Mouse (Mus musculus) c-Kit-positive CD71-positive TER-119-positive erythroid progenitor cells, embryonic 14.5 days (primary cell): ENCODE data around the gene Mapk8ip1.
A peak's percentile ranks its signal among the peaks of the same experiment; 100 is the strongest.

ENCODE experiments used
- DNase-seq: peaks from one replicate; pipeline ENCODE4 v3.0.0-alpha.2; 2013; ENCODE audit warnings: low spot score

Mapk8ip1 gene

GRCm38 (mm10) chr2:92401091-92401561, at the start of gene Mapk8ip1:
Mapk8ip1 (minus strand) TSS chr2:92401263.
- DNase-seq, result no peak

DNA sequence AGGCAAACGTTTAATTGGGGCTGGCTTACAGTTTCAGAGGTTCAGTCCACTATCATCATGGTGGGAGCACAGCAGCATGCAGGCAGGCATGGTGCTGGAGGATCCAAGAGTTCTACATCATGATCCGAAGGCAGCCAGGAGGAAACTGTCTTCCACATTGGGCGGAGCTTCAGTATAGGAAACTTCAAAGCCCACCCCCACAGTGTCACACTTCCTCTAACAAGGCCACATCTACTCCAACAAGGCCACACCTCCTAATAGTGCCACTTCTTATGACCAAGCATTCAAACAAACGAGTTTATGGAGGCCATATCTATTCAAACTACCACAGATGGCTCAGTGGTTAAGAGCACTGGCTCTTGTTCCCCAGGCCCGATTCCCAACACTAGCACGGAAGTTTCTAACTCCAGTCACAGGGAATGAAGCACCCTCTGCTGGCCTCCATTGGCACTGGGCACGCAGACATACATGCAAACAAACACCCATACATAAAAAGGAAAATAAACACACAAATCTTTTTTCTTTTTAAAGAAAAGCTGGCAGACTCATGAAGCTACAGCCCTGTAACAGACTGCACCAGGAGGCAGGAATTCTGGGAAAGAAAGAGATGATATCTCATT, 46.2 kb upstream of the Mapk8ip1 start:
- no peak for DNase-seq

GRCm38 (mm10) chr2:92446656-92447055, 45.6 kb upstream of the Mapk8ip1 start:
- no peak for DNase-seq

DNA sequence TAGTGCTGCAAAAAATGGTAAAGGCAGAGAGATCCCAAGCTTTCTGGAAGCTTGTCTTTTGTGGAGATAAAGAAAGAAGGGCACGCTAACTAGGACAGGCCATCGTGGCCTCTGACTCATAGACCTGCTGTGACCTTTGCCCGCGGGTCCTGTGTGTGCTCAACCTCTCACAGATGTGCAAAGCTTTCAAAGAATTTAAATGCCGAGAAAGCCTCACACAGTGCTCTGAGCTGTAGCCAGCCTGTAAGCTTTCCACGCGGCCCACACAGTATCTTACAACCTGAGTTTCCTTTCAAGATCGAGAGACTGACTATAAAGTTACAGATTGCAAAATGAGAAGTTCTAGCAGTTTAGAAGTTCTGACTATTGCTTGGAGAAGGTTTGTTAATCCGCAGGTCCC, 44.8 kb upstream of the Mapk8ip1 start:
- DNase-seq, result no peak

DNA sequence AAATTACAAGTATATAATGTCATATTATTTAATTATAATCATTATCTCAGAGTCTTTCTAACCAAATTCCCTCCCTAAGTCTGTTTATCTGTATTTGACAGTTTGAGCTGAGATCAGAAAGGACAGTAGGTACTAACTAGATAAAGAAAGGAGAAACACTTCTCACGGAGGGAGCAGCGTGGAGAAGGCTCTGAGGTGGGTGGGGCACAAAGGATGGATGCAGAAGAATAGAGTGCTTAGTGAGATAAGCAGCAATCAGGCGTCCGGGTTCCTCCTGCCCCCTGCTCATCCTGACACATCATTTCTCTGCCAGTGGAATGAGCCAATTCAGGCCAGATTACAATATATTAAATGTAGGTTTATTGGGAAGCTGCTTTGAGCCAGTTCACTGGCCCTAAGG, 43.3 kb upstream of the Mapk8ip1 start:
- DNase-seq, result peak; percentile 70

DNA sequence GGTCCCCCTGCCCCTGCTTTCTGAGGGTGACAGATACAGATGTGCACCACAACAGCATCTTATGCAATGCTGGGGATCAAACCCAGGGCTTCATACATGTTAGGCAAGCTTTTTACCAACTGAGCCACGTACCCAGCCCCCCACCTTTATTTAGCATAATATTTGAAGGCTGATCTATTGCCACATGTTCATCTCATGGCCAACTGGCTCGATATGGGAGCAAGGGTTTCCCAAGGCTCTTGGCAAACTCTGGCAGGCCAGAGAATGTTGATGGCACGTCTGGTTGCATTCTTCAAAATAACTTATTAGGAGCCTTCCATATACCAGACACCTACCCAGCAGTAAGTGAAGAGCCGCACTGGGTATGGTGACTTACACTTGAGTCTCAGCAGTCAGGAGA, 42.2 kb upstream of the Mapk8ip1 start:
- DNase-seq, result no peak

DNA sequence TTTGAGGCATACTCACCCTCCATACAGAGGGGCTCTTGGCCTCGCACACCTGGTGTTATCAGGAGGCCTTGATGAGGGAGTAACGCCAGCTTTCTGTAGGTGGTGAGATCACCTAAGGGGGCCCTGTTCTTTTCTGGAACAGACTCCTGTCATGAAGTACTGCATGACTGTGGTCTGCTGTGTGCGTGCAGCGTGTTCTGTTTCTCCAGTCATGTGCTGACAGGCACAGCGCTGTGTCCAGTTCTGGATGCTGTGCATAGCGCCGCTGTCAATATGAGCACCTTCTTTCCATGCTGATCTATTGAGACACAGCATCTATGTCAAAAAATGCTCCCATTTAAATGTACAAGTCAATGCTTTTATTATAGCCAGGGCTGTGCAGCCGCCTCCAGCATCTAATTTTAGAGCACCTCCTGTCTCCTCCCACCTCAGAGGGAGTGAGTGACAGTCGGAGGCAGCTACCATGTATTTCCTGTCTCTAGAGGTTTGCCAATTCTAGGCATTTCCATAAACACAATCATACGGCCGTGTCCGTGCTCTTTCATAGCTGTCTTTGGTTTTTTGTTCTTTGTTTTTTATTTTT, 41.4 kb upstream of the Mapk8ip1 start:
- no peak for DNase-seq

GRCm38 (mm10) chr2:92440432-92440831, 39.4 kb upstream of the Mapk8ip1 start:
- no peak for DNase-seq

DNA sequence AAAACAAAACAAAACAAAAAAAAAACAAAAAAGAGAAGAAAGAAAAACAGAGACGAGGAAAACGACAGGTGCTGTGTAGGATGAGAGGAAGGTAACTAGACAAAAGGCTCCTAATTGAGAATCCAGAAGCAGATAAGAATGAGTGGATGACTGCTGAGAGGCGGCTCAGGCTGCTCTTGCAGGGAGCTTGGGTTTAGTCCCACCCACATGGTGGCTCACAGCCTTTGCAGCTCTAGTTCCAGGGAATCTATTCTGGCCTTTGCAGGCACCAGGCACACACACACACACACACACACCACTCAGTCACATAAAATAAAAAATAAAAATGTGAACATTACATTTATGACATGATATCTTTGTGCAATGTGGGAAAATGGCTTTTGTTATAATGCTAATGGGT, 37.5 kb upstream of the Mapk8ip1 start:
- no peak for DNase-seq

DNA sequence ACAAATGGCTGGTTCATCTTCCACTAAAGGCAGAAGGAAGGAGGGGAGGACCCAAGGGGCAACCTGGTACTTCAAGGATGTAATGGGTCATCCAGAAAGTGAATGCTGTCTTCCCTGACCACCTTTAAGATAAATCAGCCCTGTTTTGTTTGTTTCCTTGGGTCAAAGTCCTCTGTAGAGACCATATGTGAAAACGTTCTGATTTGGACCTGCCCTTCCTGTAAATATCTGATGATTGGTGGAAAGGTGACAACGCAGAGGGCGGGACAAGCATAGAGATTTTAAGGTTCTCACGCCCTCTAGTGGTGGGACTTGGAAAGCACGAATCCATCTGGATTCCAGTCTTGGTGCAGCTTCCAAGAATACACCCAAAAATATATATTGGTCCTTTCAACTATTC, 36.8 kb upstream of the Mapk8ip1 start:
- peak; percentile 88 for DNase-seq

- DNase-seq, result no peak
These were observed 36.3 kb upstream of the Mapk8ip1 start for GRCm38 (mm10) chr2:92437366-92437765.

- no peak for DNase-seq
These were observed 34.0 kb upstream of the Mapk8ip1 start for GRCm38 (mm10) chr2:92435023-92435422.

- DNase-seq, result no peak
These were observed 33.3 kb upstream of the Mapk8ip1 start for GRCm38 (mm10) chr2:92434375-92434745.

DNA sequence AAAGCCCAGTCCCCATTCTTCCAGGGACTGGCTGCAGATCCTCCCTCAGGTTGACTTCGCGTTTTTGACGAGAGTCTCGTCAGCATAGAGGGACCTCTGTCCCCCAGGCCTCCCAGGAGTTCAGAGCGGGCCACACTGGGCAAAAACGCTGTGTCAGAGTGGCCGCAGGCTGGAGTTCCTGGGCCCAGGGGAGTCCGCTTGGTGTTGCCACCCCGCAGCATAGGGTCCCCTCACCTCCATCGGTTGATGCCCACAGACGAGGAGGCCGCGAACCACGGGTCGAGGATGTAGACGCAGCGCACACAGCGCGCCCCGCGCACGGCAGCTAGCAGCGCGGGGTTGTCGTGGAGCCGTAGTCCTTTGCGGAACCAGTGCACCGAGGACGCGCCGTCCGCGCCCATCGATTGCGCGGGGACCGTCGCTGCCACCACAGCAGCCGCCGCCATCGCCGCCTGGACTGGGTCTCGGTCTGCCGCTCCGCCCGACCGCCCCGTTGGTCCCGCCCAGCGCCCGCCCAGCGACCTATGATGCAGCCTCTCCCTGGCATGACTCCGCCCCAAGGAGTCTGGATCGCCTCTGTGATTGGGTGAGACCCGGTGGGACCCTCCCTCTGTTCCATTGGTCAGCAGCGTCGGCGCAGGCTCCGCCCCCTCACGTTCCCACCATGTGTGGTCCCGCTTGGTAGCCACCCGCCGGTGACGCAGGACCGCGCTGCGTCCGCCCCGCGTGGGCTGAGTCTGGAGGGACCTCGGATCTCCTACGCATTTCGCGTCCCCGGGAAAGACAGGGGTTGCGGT, 32.7 kb upstream of the Mapk8ip1 start, which contains the start of gene Cry2:
Cry2 (minus strand) TSS at position 466 of the 797 bp plus-strand sequence.
- DNase-seq, result peak; percentile 99

- no peak for DNase-seq
These were observed 31.5 kb upstream of the Mapk8ip1 start for GRCm38 (mm10) chr2:92432299-92433295.

- no peak for DNase-seq
These were observed 30.6 kb upstream of the Mapk8ip1 start for GRCm38 (mm10) chr2:92431611-92432179.

GRCm38 (mm10) chr2:92430723-92431541, 29.9 kb upstream of the Mapk8ip1 start:
- peak; percentile 65 for DNase-seq

- no peak for DNase-seq
These were observed 29.0 kb upstream of the Mapk8ip1 start for GRCm38 (mm10) chr2:92430089-92430488.

DNA sequence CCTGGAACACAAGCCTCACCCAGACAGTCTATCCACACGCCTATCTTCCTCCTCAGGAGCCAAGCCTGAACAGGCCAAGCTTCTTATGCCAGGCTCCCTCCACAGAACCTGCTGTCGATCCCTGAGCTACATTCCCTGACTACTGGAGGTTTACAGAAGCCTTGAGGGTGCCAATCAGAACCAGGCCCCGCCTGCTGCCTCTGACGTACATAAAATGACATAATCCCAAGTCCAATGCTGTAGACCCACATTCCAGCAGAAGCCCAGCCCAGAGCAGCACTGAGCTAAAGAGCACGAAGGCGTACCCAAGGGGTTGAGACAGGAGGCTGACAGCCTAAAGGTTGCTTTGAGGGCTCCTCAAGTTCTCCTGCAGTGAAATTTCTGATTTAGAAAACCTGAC, 26.8 kb upstream of the Mapk8ip1 start:
- DNase-seq, result no peak

DNA sequence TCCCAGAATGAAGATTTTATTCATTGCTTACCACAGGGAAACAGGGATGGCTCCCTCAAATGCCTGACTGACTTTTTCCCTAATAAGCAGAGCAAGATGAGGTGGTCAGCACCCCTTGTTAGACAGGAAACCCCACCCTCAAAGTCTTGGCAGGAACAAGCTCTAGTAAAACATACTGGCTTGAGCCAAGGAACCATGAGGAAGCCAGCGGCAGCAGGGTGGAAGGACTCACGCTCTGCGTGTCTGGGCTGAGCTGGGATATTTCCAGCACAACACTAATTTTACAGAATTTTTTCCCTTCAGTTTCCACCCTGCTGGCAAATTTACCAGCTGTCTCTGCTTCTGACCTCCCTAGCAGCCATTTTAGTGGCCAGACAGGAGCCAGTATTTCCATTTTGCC, 25.4 kb upstream of the Mapk8ip1 start:
- no peak for DNase-seq

- no peak for DNase-seq
These were observed 24.3 kb upstream of the Mapk8ip1 start for GRCm38 (mm10) chr2:92425366-92425765.
